Mouse (Mus musculus) midbrain, embryonic 13.5 days (tissue): ENCODE data around the gene Fpr2. TPM values are rescaled to one million over a fixed set of nuclear protein-coding genes. Genes with fewer than 3 reads are reported as not detected.

ENCODE experiments used
- ATAC-seq: fragments of 200-750 bp; cut with Nextera tagmentation; 2 replicates; pipeline ENCODE4 v1.8.0; 2017; ENCODE audit warnings: mild to moderate bottlenecking, moderate TSS enrichment, moderate library complexity
- H3K27ac ChIP-seq: fragments of 300-500 bp; sonication (generic); 2 replicates; pipeline ENCODE4 v1.5.1; 2015; ENCODE audit warnings: inconsistent platforms, mild to moderate bottlenecking, moderate library complexity
- H3K27me3 ChIP-seq: fragments of 300-500 bp; sonication (generic); 2 replicates; pipeline ENCODE4 v1.6.1; 2015; ENCODE audit warnings: mild to moderate bottlenecking, inconsistent platforms
- H3K36me3 ChIP-seq: fragments of 300-500 bp; sonication (generic); 2 replicates; pipeline ENCODE4 v1.6.1; 2015; ENCODE audit warnings: mild to moderate bottlenecking, inconsistent platforms
- H3K4me1 ChIP-seq: fragments of 300-500 bp; sonication (generic); replicated peaks from 2 replicates; pipeline ENCODE4 v1.6.1; 2015; ENCODE audit warnings: inconsistent platforms
- H3K4me2 ChIP-seq: fragments of 300-500 bp; sonication (generic); replicated peaks from 2 replicates; pipeline ENCODE4 v1.6.1; 2015; ENCODE audit warnings: moderate library complexity, mild to moderate bottlenecking, inconsistent platforms
- H3K4me3 ChIP-seq: fragments of 300-500 bp; sonication (generic); replicated peaks from 2 replicates; pipeline ENCODE4 v1.5.1; 2015; ENCODE audit warnings: mild to moderate bottlenecking, inconsistent platforms
- H3K9ac ChIP-seq: fragments of 300-500 bp; sonication (generic); replicated peaks from 2 replicates; pipeline ENCODE4 v1.6.1; 2015; ENCODE audit warnings: mild to moderate bottlenecking, inconsistent platforms
- H3K9me3 ChIP-seq: fragments of 300-500 bp; sonication (generic); 2 replicates; pipeline ENCODE4 v1.6.1; 2016; ENCODE audit warnings: mild to moderate bottlenecking, inconsistent platforms
- WGBS: fragments of 180-500 bp; shearing (Covaris S2); methylation state at CpG from one replicate; pipeline ENCODE4 v1.1.7; 2015; 5-methylcytosine and 5-hydroxymethylcytosine counted together
- polyA plus RNA-seq: library from polyadenylated mRNA; unstranded; fragments of >200 nt; fragmentation: Nextera tagmentation; extraction: Ambion mirVana; gene quantifications from 2 replicates; pipeline ENCODE4 v1.2.1, GENCODE M21; 2015

Gene Fpr2
- polyA plus RNA-seq, 1 experiment from 2014 or later: not detected

- Histone ChIP-seq H3K36me3 (no peaks in the 10 kb centered on the region), H3K4me2 (no peak overlapping the region), H3K27me3 (no peaks in the 10 kb centered on the region), H3K4me3 (no peak overlapping the region), H3K27ac (no peak overlapping the region), H3K9me3 (no peaks in the 10 kb centered on the region), H3K4me1 (no peaks in the 10 kb centered on the region), H3K9ac (no peak overlapping the region)
- no peak for ATAC-seq
- WGBS: 93% methylated on average over 1 of the region's 1 CpGs
Observed at GRCm38 (mm10) chr17:17856612-17857011, 31.0 kb upstream of the Fpr2 start.

- 73% methylated on average over 1 of the region's 1 CpGs for WGBS
- no peak overlapping the region for H3K4me3 ChIP-seq
- no peaks in the 10 kb centered on the region for H3K9me3 ChIP-seq
- no peaks in the 10 kb centered on the region; the same call in 1 of the 2 replicates for H3K36me3 ChIP-seq
- no peak for ATAC-seq
- no peak overlapping the region for H3K9ac ChIP-seq
- no peak overlapping the region for H3K27ac ChIP-seq
- no peaks in the 10 kb centered on the region for H3K4me1 ChIP-seq
- no peak overlapping the region for H3K4me2 ChIP-seq
- H3K27me3 ChIP-seq: no peaks in the 10 kb centered on the region
Observed at GRCm38 (mm10) chr17:17857446-17857845, 30.2 kb upstream of the Fpr2 start.

GRCm38 (mm10) chr17:17860110-17860509 lies 27.5 kb upstream of the Fpr2 start:
- WGBS: 92% methylated on average over 3 of the region's 3 CpGs
- ATAC-seq: no peak

GRCm38 (mm10) chr17:17862360-17862759 lies 25.3 kb upstream of the Fpr2 start:
- H3K4me3 ChIP-seq: no peak overlapping the region
- no peak overlapping the region for H3K9ac ChIP-seq
- no peaks in the 10 kb centered on the region for H3K4me1 ChIP-seq
- H3K36me3 ChIP-seq: peaks cover 20% of the 10 kb centered on the region
- no peak overlapping the region for H3K27ac ChIP-seq
- WGBS: 93% methylated on average over 1 of the region's 1 CpGs
- no peaks in the 10 kb centered on the region for H3K27me3 ChIP-seq
- ATAC-seq: no peak
- no peaks in the 10 kb centered on the region for H3K9me3 ChIP-seq
- no peak overlapping the region for H3K4me2 ChIP-seq

More at GRCm38 (mm10) chr17:17860110-17860509, 27.5 kb upstream of the Fpr2 start:
- no peak overlapping the region for H3K9ac ChIP-seq
- H3K27me3 ChIP-seq: no peaks in the 10 kb centered on the region
- peaks cover 12% of the 10 kb centered on the region for H3K36me3 ChIP-seq
- no peaks in the 10 kb centered on the region for H3K9me3 ChIP-seq
- no peak overlapping the region for H3K4me3 ChIP-seq
- H3K4me2 ChIP-seq: no peak overlapping the region
- no peaks in the 10 kb centered on the region for H3K4me1 ChIP-seq
- H3K27ac ChIP-seq: no peak overlapping the region

GRCm38 (mm10) chr17:17865168-17865567 lies 22.5 kb upstream of the Fpr2 start:
- WGBS: 61% methylated on average over 2 of the region's 2 CpGs
- Histone ChIP-seq H3K4me3 (no peak overlapping the region), H3K9ac (no peak overlapping the region), H3K9me3 (no peaks in the 10 kb centered on the region), H3K4me1 (no peaks in the 10 kb centered on the region), H3K4me2 (no peak overlapping the region), H3K27ac (no peak overlapping the region), H3K27me3 (no peaks in the 10 kb centered on the region), H3K36me3 (peaks cover 20% of the 10 kb centered on the region)
- no peak for ATAC-seq

- Histone ChIP-seq H3K4me1 (no peaks in the 10 kb centered on the region), H3K27me3 (no peaks in the 10 kb centered on the region), H3K4me2 (no peak overlapping the region), H3K9ac (no peak overlapping the region), H3K4me3 (no peak overlapping the region), H3K36me3 (peaks cover 20% of the 10 kb centered on the region), H3K9me3 (no peaks in the 10 kb centered on the region), H3K27ac (no peak overlapping the region)
- WGBS: 93% methylated on average over 11 of the region's 11 CpGs
- no peak for ATAC-seq
Observed at GRCm38 (mm10) chr17:17866801-17867469, 20.7 kb upstream of the Fpr2 start.

GRCm38 (mm10) chr17:17870892-17871550 lies 16.6 kb upstream of the Fpr2 start:
- Histone ChIP-seq H3K27ac (no peak overlapping the region), H3K36me3 (peaks cover under 1% of the 10 kb centered on the region; the same call in 1 of the 2 replicates), H3K4me1 (no peaks in the 10 kb centered on the region), H3K4me2 (no peak overlapping the region), H3K4me3 (no peak overlapping the region), H3K9ac (no peak overlapping the region), H3K27me3 (no peaks in the 10 kb centered on the region), H3K9me3 (peaks cover 4% of the 10 kb centered on the region)
- 93% methylated on average over 2 of the region's 2 CpGs for WGBS
- no peak for ATAC-seq

GRCm38 (mm10) chr17:17871697-17872096 lies 15.9 kb upstream of the Fpr2 start:
- no peak overlapping the region for H3K9ac ChIP-seq
- ATAC-seq: no peak
- no peak overlapping the region for H3K4me3 ChIP-seq
- no peaks in the 10 kb centered on the region; the same call in 1 of the 2 replicates for H3K36me3 ChIP-seq
- 89% methylated on average over 2 of the region's 2 CpGs for WGBS
- H3K4me1 ChIP-seq: no peaks in the 10 kb centered on the region
- no peaks in the 10 kb centered on the region for H3K27me3 ChIP-seq
- H3K9me3 ChIP-seq: peaks cover 4% of the 10 kb centered on the region
- no peak overlapping the region for H3K4me2 ChIP-seq
- no peak overlapping the region for H3K27ac ChIP-seq

GRCm38 (mm10) chr17:17879347-17879746 lies 8.3 kb upstream of the Fpr2 start:
- Histone ChIP-seq H3K27me3 (no peaks in the 10 kb centered on the region), H3K4me2 (no peak overlapping the region), H3K4me3 (no peak overlapping the region), H3K27ac (no peak overlapping the region), H3K36me3 (no peaks in the 10 kb centered on the region), H3K4me1 (no peaks in the 10 kb centered on the region), H3K9me3 (no peaks in the 10 kb centered on the region), H3K9ac (no peak overlapping the region)
- WGBS: 90% methylated on average over 1 of the region's 1 CpGs
- ATAC-seq: no peak

- no peaks in the 10 kb centered on the region for H3K4me1 ChIP-seq
- no peak overlapping the region for H3K27ac ChIP-seq
- no peaks in the 10 kb centered on the region for H3K27me3 ChIP-seq
- WGBS: 85% methylated on average over 3 of the region's 3 CpGs
- no peaks in the 10 kb centered on the region for H3K36me3 ChIP-seq
- ATAC-seq: no peak
- H3K4me2 ChIP-seq: no peak overlapping the region
- H3K4me3 ChIP-seq: no peak overlapping the region
- no peak overlapping the region for H3K9ac ChIP-seq
- no peaks in the 10 kb centered on the region for H3K9me3 ChIP-seq
Observed at GRCm38 (mm10) chr17:17882672-17883071, 5.0 kb upstream of the Fpr2 start.

- ATAC-seq: no peak
- no peaks in the 10 kb centered on the region for H3K36me3 ChIP-seq
- no peaks in the 10 kb centered on the region for H3K4me1 ChIP-seq
- H3K9ac ChIP-seq: no peak within 1 kb of the TSS
- H3K4me3 ChIP-seq: no peak within 1 kb of the TSS
- H3K4me2 ChIP-seq: no peak within 1 kb of the TSS
- no peak within 1 kb of the TSS for H3K27ac ChIP-seq
- H3K9me3 ChIP-seq: no peaks in the 10 kb centered on the region
- 69% methylated on average over 1 of the region's 1 CpGs for WGBS
- H3K27me3 ChIP-seq: no peaks in the 10 kb centered on the region
Observed at GRCm38 (mm10) chr17:17883840-17884239, 3.8 kb upstream of the Fpr2 start, which contains the start of gene Fpr1. TSS of gene Fpr1 (minus strand) at chr17:17883940.

GRCm38 (mm10) chr17:17889732-17890425 lies 2.3 kb downstream of the Fpr2 start:
- Histone ChIP-seq H3K27ac (no peak overlapping the region), H3K4me3 (no peak overlapping the region), H3K9ac (no peak overlapping the region), H3K4me1 (no peaks in the 10 kb centered on the region), H3K9me3 (no peaks in the 10 kb centered on the region), H3K27me3 (no peaks in the 10 kb centered on the region), H3K36me3 (no peaks in the 10 kb centered on the region), H3K4me2 (no peak overlapping the region)
- WGBS: 93% methylated on average over 2 of the region's 2 CpGs
- no peak for ATAC-seq
